Mouse (Mus musculus) G1E (cell line): ENCODE measurements around the gene Tshb.

ENCODE experiments used
- GATA1 ChIP-seq: IDR thresholded peaks from 2 replicates; pipeline ENCODE4 v1.6.1; 2012; ENCODE audit warnings: borderline replicate concordance, low read length, inconsistent platforms, mixed read lengths
- POLR2AphosphoS5 ChIP-seq: IDR thresholded peaks from 2 replicates; pipeline ENCODE4 v1.6.1; 2012; ENCODE audit warnings: low read depth, low read length, inconsistent platforms; ENCODE audit not compliant: insufficient replicate concordance

- TF ChIP-seq POLR2AphosphoS5 (no peak), GATA1 (no peak)
Measured at GRCm38 (mm10) chr3:102751536-102751935, 31.0 kb downstream of the Tshb start.
